Mouse (Mus musculus): ENCODE measurements around the gene Tas2r102. TPM values are rescaled to one million over a fixed set of nuclear protein-coding genes. Genes with fewer than 3 reads are reported as not detected.

The Tas2r102 gene
- not detected in 2 replicates for polyA plus RNA-seq (2012; rRNA removed; ENCODE audit: low replicate concordance)

GRCm38 (mm10) chr6:132761831-132762230 lies at the start of gene Tas2r102:
TSS of gene Tas2r102 (plus strand) at chr6:132762131.

GRCm38 (mm10) chr6:132737935-132738334 lies 24.0 kb upstream of the Tas2r102 start, which contains the start of gene Tas2r115:
TSS of gene Tas2r115 (minus strand) at chr6:132738035.

GRCm38 (mm10) chr6:132754430-132754829 lies 7.5 kb upstream of the Tas2r102 start, which contains the start of gene Tas2r124:
TSS of gene Tas2r124 (plus strand) at chr6:132754730.

GRCm38 (mm10) chr6:132778062-132778461 lies 16.1 kb downstream of the Tas2r102 start, which contains the start of gene Tas2r136:
TSS of gene Tas2r136 (minus strand) at chr6:132778162.

GRCm38 (mm10) chr6:132802518-132802917 lies 40.6 kb downstream of the Tas2r102 start, which contains the start of gene Tas2r117:
TSS of gene Tas2r117 (plus strand) at chr6:132802818.

Other genes with a start within 250 kb of the Tas2r102 start
- not detected in 2 replicates for gene Prh1, start 192.3 kb upstream of the Tas2r102 start, polyA plus RNA-seq (2012; rRNA removed; ENCODE audit: low replicate concordance)
- not detected in 2 replicates for gene Prp2, start 166.2 kb upstream of the Tas2r102 start, polyA plus RNA-seq (2012; rRNA removed; ENCODE audit: low replicate concordance)
- not detected in 2 replicates for gene A630073D07Rik, start 110.6 kb upstream of the Tas2r102 start, polyA plus RNA-seq (2012; rRNA removed; ENCODE audit: low replicate concordance)
- not detected in 2 replicates for gene Tas2r120, start 105.2 kb upstream of the Tas2r102 start, polyA plus RNA-seq (2012; rRNA removed; ENCODE audit: low replicate concordance)
- gene Tas2r121, start 61.1 kb upstream of the Tas2r102 start, polyA plus RNA-seq (2012; rRNA removed; ENCODE audit: low replicate concordance) = not detected in 2 replicates
- not detected in 2 replicates for gene Tas2r122, start 50.2 kb upstream of the Tas2r102 start, polyA plus RNA-seq (2012; rRNA removed; ENCODE audit: low replicate concordance)
- gene Tas2r115, start 24.1 kb upstream of the Tas2r102 start, polyA plus RNA-seq (2012; rRNA removed; ENCODE audit: low replicate concordance) = not detected in 2 replicates
- gene Tas2r124, start 7.4 kb upstream of the Tas2r102 start, polyA plus RNA-seq (2012; rRNA removed; ENCODE audit: low replicate concordance) = not detected in 2 replicates
- not detected in 2 replicates for gene Tas2r136, start 16.0 kb downstream of the Tas2r102 start, polyA plus RNA-seq (2012; rRNA removed; ENCODE audit: low replicate concordance)
- gene Tas2r117, start 40.7 kb downstream of the Tas2r102 start, polyA plus RNA-seq (2012; rRNA removed; ENCODE audit: low replicate concordance) = not detected in 2 replicates
- gene Tas2r123, start 85.0 kb downstream of the Tas2r102 start, polyA plus RNA-seq (2012; rRNA removed; ENCODE audit: low replicate concordance) = not detected in 2 replicates
- not detected in 2 replicates for gene Tas2r116, start 93.3 kb downstream of the Tas2r102 start, polyA plus RNA-seq (2012; rRNA removed; ENCODE audit: low replicate concordance)
- not detected in 2 replicates for gene Tas2r110, start 105.9 kb downstream of the Tas2r102 start, polyA plus RNA-seq (2012; rRNA removed; ENCODE audit: low replicate concordance)
- not detected in 2 replicates for gene Tas2r113, start 130.9 kb downstream of the Tas2r102 start, polyA plus RNA-seq (2012; rRNA removed; ENCODE audit: low replicate concordance)
- gene Tas2r125, start 147.5 kb downstream of the Tas2r102 start, polyA plus RNA-seq (2012; rRNA removed; ENCODE audit: low replicate concordance) = not detected in 2 replicates
- not detected in 2 replicates for gene Tas2r129, start 189.0 kb downstream of the Tas2r102 start, polyA plus RNA-seq (2012; rRNA removed; ENCODE audit: low replicate concordance)
- gene Tas2r131, start 195.8 kb downstream of the Tas2r102 start, polyA plus RNA-seq (2012; rRNA removed; ENCODE audit: low replicate concordance) = not detected in 2 replicates
- gene Tas2r109, start 218.8 kb downstream of the Tas2r102 start, polyA plus RNA-seq (2012; rRNA removed; ENCODE audit: low replicate concordance) = not detected in 2 replicates

All from mammary gland, adult 2 months (tissue).